Mouse (Mus musculus) erythroblast, embryonic 14.5 days (primary cell): ENCODE results near the gene Rad51b. TPM values are rescaled to one million over a fixed set of nuclear protein-coding genes. Genes with fewer than 3 reads are reported as not detected.

Experiments
- H3K27me3 ChIP-seq: 2 replicates; pipeline ENCODE4 v1.6.1; 2012; ENCODE audit warnings: inconsistent platforms; ENCODE audit not compliant: control insufficient read depth
- H3K36me3 ChIP-seq: 2 replicates; pipeline ENCODE4 v1.6.1; 2012; ENCODE audit warnings: mild to moderate bottlenecking, inconsistent platforms; ENCODE audit not compliant: control insufficient read depth
- H3K4me1 ChIP-seq: 2 replicates; pipeline ENCODE4 v1.6.1; 2012; ENCODE audit warnings: inconsistent platforms; ENCODE audit not compliant: control insufficient read depth
- H3K4me3 ChIP-seq: replicated peaks from 2 replicates; pipeline ENCODE3; 2012; ENCODE audit warnings: moderate library complexity, mild to moderate bottlenecking, inconsistent platforms
- H3K9me3 ChIP-seq: 2 replicates; pipeline ENCODE4 v1.6.1; 2012; ENCODE audit warnings: low read length, inconsistent platforms, mixed read lengths; ENCODE audit not compliant: control insufficient read depth
- GATA1 ChIP-seq: IDR thresholded peaks from 2 replicates; pipeline ENCODE4 v1.6.1; 2012; ENCODE audit warnings: low read length, inconsistent platforms, mixed read lengths
- TAL1 ChIP-seq: IDR thresholded peaks from 3 replicates; pipeline ENCODE4 v1.6.1; 2012; ENCODE audit warnings: low read length, inconsistent platforms, mixed read lengths
- polyA plus RNA-seq: library from polyadenylated mRNA; stranded (reverse); fragments of >175 nt; gene quantifications from 2 replicates; pipeline ENCODE4 v1.2.3, GENCODE M21; 2012

Gene Rad51b
- polyA plus RNA-seq, 1 experiment, result 0.06 TPM

DNA sequence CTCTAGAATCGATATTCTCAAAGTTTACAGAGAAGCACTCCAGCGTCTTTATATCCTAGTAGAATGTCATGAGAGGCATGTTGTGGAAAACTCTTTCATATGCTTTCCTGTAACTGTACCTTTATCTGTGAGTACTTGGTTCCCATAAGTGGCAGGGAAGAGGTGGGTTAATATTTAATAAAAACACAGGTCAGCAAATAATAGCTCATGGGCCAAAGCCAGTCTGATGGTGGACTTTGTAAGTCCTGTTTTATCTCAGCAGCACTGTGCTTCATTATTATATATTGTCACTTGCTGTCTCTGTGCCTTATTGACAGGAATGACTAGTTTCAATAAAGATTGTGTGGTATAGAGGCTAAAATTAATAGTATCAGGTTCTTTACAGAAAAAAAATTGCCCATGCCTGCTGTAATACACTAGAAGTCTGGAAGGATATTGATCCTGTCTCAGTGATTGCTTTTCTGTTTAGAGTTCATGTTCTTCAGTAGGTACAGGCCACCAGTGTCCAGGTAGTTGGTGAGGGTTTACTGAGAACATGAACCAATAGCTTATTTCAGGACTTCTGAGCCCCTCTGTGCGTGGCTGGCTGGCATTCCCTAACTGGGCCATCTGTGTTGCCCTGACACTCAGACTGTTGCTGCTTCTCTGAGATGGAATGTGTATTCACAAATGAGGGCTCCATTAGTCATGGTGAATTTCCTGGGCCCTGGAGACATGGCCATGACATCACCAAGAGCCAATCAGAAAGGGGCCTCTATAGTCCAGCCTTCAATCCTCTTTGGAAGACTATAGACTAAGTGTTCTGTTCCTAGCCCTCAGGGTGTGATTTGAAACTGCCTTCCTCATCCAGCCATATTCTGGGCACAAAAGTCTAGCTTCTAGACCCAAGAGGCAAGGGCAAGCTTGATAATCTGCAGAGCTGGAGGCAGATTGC is 206.8 kb downstream of the Rad51b start:
- H3K9me3 ChIP-seq, result no peaks in the 10 kb centered on the region

GRCm38 (mm10) chr12:79504641-79505040 is 207.6 kb downstream of the Rad51b start:
- no peaks in the 10 kb centered on the region for H3K9me3 ChIP-seq
- no peak overlapping the region for H3K4me3 ChIP-seq
- peaks cover 19% of the 10 kb centered on the region for H3K4me1 ChIP-seq
- no peaks in the 10 kb centered on the region for H3K27me3 ChIP-seq
- no peak for TF ChIP-seq TAL1
- TF ChIP-seq GATA1, result no peak
- no peaks in the 10 kb centered on the region for H3K36me3 ChIP-seq

More for the DNA sequence above, 206.8 kb downstream of the Rad51b start:
- H3K4me1 ChIP-seq, result peaks cover 19% of the 10 kb centered on the region
- no peaks in the 10 kb centered on the region for H3K36me3 ChIP-seq
- TF ChIP-seq TAL1 (no peak), GATA1 (no peak)
- no peak overlapping the region for H3K4me3 ChIP-seq
- H3K27me3 ChIP-seq, result no peaks in the 10 kb centered on the region

GRCm38 (mm10) chr12:79506421-79506820 is 209.3 kb downstream of the Rad51b start:
- Histone ChIP-seq H3K4me1 (peaks cover 17% of the 10 kb centered on the region), H3K4me3 (no peak overlapping the region), H3K9me3 (no peaks in the 10 kb centered on the region), H3K27me3 (no peaks in the 10 kb centered on the region), H3K36me3 (no peaks in the 10 kb centered on the region)
- TF ChIP-seq TAL1 (no peak), GATA1 (no peak)

DNA sequence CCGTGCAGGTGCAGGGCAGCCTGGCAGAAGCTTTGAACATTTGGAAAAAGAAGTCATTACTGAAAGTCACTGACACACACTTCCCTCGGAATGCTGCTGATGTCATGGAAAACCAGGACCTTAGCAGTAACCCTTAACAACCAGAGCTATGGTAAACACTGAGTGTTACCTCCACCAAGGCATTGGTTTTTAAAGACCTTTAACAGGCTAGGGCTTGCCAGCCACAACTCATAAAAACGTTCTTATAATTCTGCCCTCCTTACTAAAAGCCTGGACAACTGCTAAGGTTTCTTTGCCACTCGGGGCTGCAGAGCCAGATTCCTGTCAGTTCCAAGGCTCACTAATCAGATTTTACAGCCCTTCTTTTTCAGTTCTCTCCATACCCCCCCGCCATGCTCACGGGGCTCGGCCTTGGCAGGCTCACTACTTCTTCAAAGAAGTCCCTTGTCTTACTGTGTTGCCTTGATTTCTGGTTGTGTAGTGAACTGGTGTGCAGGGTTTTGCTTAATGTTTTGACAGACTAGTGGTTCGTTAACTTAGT is 210.1 kb downstream of the Rad51b start:
- Histone ChIP-seq H3K9me3 (no peaks in the 10 kb centered on the region), H3K27me3 (no peaks in the 10 kb centered on the region), H3K4me3 (no peak overlapping the region), H3K4me1 (peaks cover 11% of the 10 kb centered on the region), H3K36me3 (no peaks in the 10 kb centered on the region)
- TF ChIP-seq GATA1 (no peak), TAL1 (no peak)

DNA sequence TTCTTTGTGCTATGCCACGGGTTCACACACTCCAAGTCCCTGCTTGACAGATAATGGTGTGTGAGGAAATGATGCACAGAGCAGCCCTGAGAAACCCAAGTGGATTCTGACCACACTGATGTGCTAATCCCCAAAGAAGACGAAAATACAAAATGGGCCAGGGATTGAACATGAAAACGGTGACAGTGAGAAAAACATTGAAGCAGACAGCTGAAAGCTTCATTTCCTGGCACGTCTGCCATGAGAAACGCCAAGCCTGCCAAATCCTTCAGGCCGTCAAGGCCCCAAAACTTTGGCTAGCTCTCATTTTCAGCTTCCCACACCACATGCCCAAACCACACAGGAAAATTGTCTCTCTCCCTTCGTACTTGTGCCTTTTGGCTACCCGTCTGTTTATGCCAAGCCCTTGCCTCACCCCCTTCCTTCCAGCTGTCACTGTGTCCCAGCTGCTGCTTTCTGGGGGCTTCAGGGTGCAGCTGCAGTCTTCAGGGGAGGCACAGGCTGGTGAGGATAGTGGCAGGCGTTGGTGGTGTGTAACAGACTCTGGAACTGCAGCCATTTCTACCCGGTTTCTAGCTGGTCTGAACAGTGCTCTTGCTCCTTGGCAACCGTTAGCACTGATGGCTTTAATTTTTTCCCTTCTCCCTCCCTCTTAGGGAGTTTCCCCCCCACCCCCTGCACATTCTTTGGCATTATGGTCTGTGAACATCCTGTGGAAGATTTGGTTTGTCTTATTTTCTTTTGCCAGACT is 214.5 kb downstream of the Rad51b start:
- Histone ChIP-seq H3K9me3 (no peaks in the 10 kb centered on the region), H3K4me1 (peaks cover 2% of the 10 kb centered on the region), H3K36me3 (no peaks in the 10 kb centered on the region), H3K4me3 (no peak overlapping the region), H3K27me3 (no peaks in the 10 kb centered on the region)
- TF ChIP-seq GATA1, result no peak
- TF ChIP-seq TAL1, result no peak

GRCm38 (mm10) chr12:79512205-79512886 is 215.3 kb downstream of the Rad51b start:
- no peaks in the 10 kb centered on the region for H3K9me3 ChIP-seq
- H3K4me1 ChIP-seq, result no peaks in the 10 kb centered on the region
- no peak overlapping the region for H3K4me3 ChIP-seq
- no peak for TF ChIP-seq TAL1
- no peak for TF ChIP-seq GATA1
- H3K36me3 ChIP-seq, result no peaks in the 10 kb centered on the region
- no peaks in the 10 kb centered on the region for H3K27me3 ChIP-seq

GRCm38 (mm10) chr12:79512982-79513681 is 216.1 kb downstream of the Rad51b start:
- Histone ChIP-seq H3K9me3 (no peaks in the 10 kb centered on the region), H3K4me3 (no peak overlapping the region), H3K4me1 (no peaks in the 10 kb centered on the region), H3K27me3 (no peaks in the 10 kb centered on the region), H3K36me3 (no peaks in the 10 kb centered on the region)
- no peak for TF ChIP-seq TAL1

DNA sequence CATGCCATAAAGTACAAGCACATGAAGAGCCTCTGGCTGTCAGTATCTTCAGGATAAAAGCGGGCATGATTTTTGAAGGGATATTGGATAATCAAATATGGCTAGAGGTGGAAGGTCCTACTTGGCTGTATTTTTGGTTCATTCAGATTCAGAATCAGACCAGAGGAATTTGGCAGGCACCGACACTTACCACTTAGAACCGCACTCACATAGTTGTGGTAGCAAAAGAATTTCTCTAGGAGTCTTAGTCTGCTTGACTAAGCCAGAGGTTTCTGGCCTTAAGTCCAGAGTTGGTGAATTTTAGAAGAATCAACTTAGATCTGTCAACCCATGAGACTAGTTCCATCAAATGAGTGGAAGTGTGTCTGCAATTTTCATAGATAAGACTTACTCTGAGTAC is 217.6 kb downstream of the Rad51b start:
- H3K36me3 ChIP-seq, result no peaks in the 10 kb centered on the region
- H3K4me3 ChIP-seq, result no peak overlapping the region
- H3K27me3 ChIP-seq, result no peaks in the 10 kb centered on the region
- H3K4me1 ChIP-seq, result no peaks in the 10 kb centered on the region
- no peak for TF ChIP-seq GATA1
- TF ChIP-seq TAL1, result no peak
- H3K9me3 ChIP-seq, result no peaks in the 10 kb centered on the region
